Mouse (Mus musculus) spleen, adult 2 months (tissue): ENCODE measurements around the gene Eif5a. TPM values are rescaled to one million over a fixed set of nuclear protein-coding genes. Genes with fewer than 3 reads are reported as not detected.

Experiments
- DNase-seq, 2 experiments: peaks; one replicate each; pipeline versions ENCODE4 v3.0.0 to v3.0.0-alpha.2; 2012 to 2021; ENCODE audit warnings: low spot score in 2 of 2, low read depth in 1 of 2
- H3K27ac ChIP-seq: fragments of 200-500 bp; 2 replicates; pipeline ENCODE4 v1.5.1; 2012; ENCODE audit warnings: low read length, inconsistent platforms; ENCODE audit not compliant: insufficient read depth
- H3K27me3 ChIP-seq: fragments of 200-500 bp; 2 replicates; pipeline ENCODE4 v1.6.1; 2012; ENCODE audit warnings: mild to moderate bottlenecking, moderate library complexity, low read length, inconsistent platforms; ENCODE audit not compliant: control insufficient read depth, insufficient read depth
- H3K36me3 ChIP-seq: fragments of 200-500 bp; 2 replicates; pipeline ENCODE4 v1.6.1; 2012; ENCODE audit warnings: mild to moderate bottlenecking, low read length, inconsistent platforms; ENCODE audit not compliant: control insufficient read depth, insufficient read depth
- H3K4me1 ChIP-seq: fragments of 200-500 bp; 2 replicates; pipeline ENCODE4 v1.6.1; 2011; ENCODE audit warnings: inconsistent platforms; ENCODE audit not compliant: control insufficient read depth, insufficient read depth, insufficient read length
- H3K4me3 ChIP-seq: fragments of 200-500 bp; 2 replicates; pipeline ENCODE4 v1.5.1; 2011; ENCODE audit warnings: mild to moderate bottlenecking, inconsistent platforms; ENCODE audit not compliant: insufficient read depth, insufficient read length; ENCODE audit errors: extremely low read depth
- CTCF ChIP-seq: fragments of 200-500 bp; IDR thresholded peaks from 2 replicates; pipeline ENCODE4 v1.5.1; 2011; ENCODE audit warnings: mild to moderate bottlenecking, inconsistent platforms; ENCODE audit not compliant: insufficient read depth, insufficient read length, insufficient replicate concordance; ENCODE audit errors: extremely low read depth
- POLR2A ChIP-seq: fragments of 200-500 bp; IDR thresholded peaks from 2 replicates; pipeline ENCODE4 v1.6.1; 2011; ENCODE audit warnings: low read depth, low read length, inconsistent platforms
- WGBS: fragments of 180-500 bp; shearing (Covaris S2); methylation state at CpG from one replicate; pipeline ENCODE4 v1.1.7; 2018; 5-methylcytosine and 5-hydroxymethylcytosine counted together
- polyA plus RNA-seq: library from polyadenylated mRNA; depleted of rRNA; stranded (reverse); fragments of >200 nt; gene quantifications from 2 replicates; pipeline ENCODE4 v1.2.3, GENCODE M21; 2012

Gene Eif5a
- polyA plus RNA-seq, 1 experiment, result 219 TPM

GRCm38 (mm10) chr11:69904311-69904710, 17.4 kb downstream of the Eif5a start:
- 92% methylated on average over 9 of the region's 9 CpGs for WGBS

GRCm38 (mm10) chr11:69902972-69903371, 18.8 kb downstream of the Eif5a start:
- WGBS, result 93% methylated on average over 13 of the region's 13 CpGs
- peaks cover 2% of the 10 kb centered on the region; the same call in 1 of the 2 replicates for H3K4me1 ChIP-seq
- no peak overlapping the region for H3K4me3 ChIP-seq
- TF ChIP-seq CTCF (no peak), POLR2A (no peak)
- no peak overlapping the region for H3K27ac ChIP-seq
- H3K27me3 ChIP-seq, result no peaks in the 10 kb centered on the region
- no peak for DNase-seq
- peaks cover 30% of the 10 kb centered on the region for H3K36me3 ChIP-seq

More at GRCm38 (mm10) chr11:69904311-69904710, 17.4 kb downstream of the Eif5a start:
- no peak overlapping the region for H3K4me3 ChIP-seq
- no peak for TF ChIP-seq CTCF
- no peak for TF ChIP-seq POLR2A
- peaks cover 41% of the 10 kb centered on the region for H3K36me3 ChIP-seq
- H3K4me1 ChIP-seq, result peaks cover 2% of the 10 kb centered on the region; the same call in 1 of the 2 replicates
- H3K27ac ChIP-seq, result no peak overlapping the region
- DNase-seq, result no peak
- no peaks in the 10 kb centered on the region for H3K27me3 ChIP-seq

- no peak for DNase-seq
- peaks cover 21% of the 10 kb centered on the region for H3K36me3 ChIP-seq
- peak overlapping the region; percentile 57 for H3K4me3 ChIP-seq
- H3K27me3 ChIP-seq, result no peaks in the 10 kb centered on the region
- WGBS, result 1% methylated on average over 38 of the region's 39 CpGs
- H3K4me1 ChIP-seq, result peaks cover 2% of the 10 kb centered on the region; the same call in 1 of the 2 replicates
- TF ChIP-seq CTCF (no peak), POLR2A (no peak)
- peak overlapping the region; percentile 49; the same call in 1 of the 2 replicates for H3K27ac ChIP-seq
These were observed 19.8 kb downstream of the Eif5a start for GRCm38 (mm10) chr11:69901993-69902392.

- peak; percentile 45; the same call in 1 of the 2 replicates for TF ChIP-seq POLR2A
- no peak for TF ChIP-seq CTCF
- Histone ChIP-seq H3K27me3 (no peaks in the 10 kb centered on the region), H3K4me3 (peak overlapping the region; percentile 57), H3K36me3 (peaks cover 16% of the 10 kb centered on the region), H3K4me1 (peaks cover 2% of the 10 kb centered on the region; the same call in 1 of the 2 replicates), H3K27ac (peak overlapping the region; percentile 78)
- under 1% methylated on average over 42 of the region's 42 CpGs for WGBS
- peak; percentile 88 to 91 for DNase-seq
These were observed 20.3 kb downstream of the Eif5a start for GRCm38 (mm10) chr11:69901406-69901846.

GRCm38 (mm10) chr11:69900471-69901405, 21.0 kb downstream of the Eif5a start, which contains the start of the genes 2810408A11Rik and Neurl4:
Gene 2810408A11Rik (minus strand): TSS chr11:69900987.
Gene Neurl4 (plus strand): TSS chr11:69901072.
- Histone ChIP-seq H3K27ac (peak within 1 kb of the TSS; percentile 88), H3K36me3 (peaks cover 10% of the 10 kb centered on the region), H3K4me1 (peaks cover 5% of the 10 kb centered on the region; the same call in 1 of the 2 replicates), H3K27me3 (no peaks in the 10 kb centered on the region), H3K4me3 (peak within 1 kb of the TSS; percentile 57)
- peak; percentile 44 for TF ChIP-seq POLR2A
- TF ChIP-seq CTCF, result no peak
- 1% methylated on average over 38 of the region's 38 CpGs for WGBS
- DNase-seq, result peak; percentile 88 to 92

GRCm38 (mm10) chr11:69899870-69900269, 21.9 kb downstream of the Eif5a start:
- TF ChIP-seq CTCF (no peak), POLR2A (no peak)
- Histone ChIP-seq H3K27me3 (no peaks in the 10 kb centered on the region), H3K4me3 (no peak overlapping the region), H3K4me1 (peaks cover 7% of the 10 kb centered on the region; the same call in 1 of the 2 replicates), H3K36me3 (peaks cover 8% of the 10 kb centered on the region), H3K27ac (no peak overlapping the region)
- no peak for DNase-seq
- WGBS, result 52% methylated on average over 4 of the region's 4 CpGs

- DNase-seq, result peak in 1 of 2 experiments; percentile 62
- H3K4me1 ChIP-seq, result peaks cover 11% of the 10 kb centered on the region; the same call in 1 of the 2 replicates
- H3K27ac ChIP-seq, result peak within 1 kb of the TSS; percentile 98
- H3K36me3 ChIP-seq, result peaks cover 8% of the 10 kb centered on the region
- TF ChIP-seq CTCF (no peak), POLR2A (no peak; the same call in 1 of the 2 replicates)
- H3K27me3 ChIP-seq, result no peaks in the 10 kb centered on the region
- H3K4me3 ChIP-seq, result peak within 1 kb of the TSS; percentile 70
- WGBS, result 6% methylated on average over 4 of the region's 4 CpGs
These were observed 26.5 kb downstream of the Eif5a start, which contains the start of gene Acap1 for GRCm38 (mm10) chr11:69895291-69895690. Gene Acap1 (minus strand): TSS chr11:69895539.
